Mouse (Mus musculus) sigmoid colon, adult 10 weeks (tissue): Measurements from ENCODE around the gene Fkbp2. TPM values are rescaled to one million over a fixed set of nuclear protein-coding genes. Genes with fewer than 3 reads are reported as not detected.

Experiments
- polyA plus RNA-seq: library from polyadenylated mRNA; stranded (reverse); fragments of 350-450 nt; fragmentation: Illumina TruSeq; extraction: RNeasy Lipid Tissue Mini Kit (QIAGEN cat#74804); gene quantifications from one replicate; pipeline ENCODE4 v1.2.3, GENCODE M21; 2014; ENCODE audit warnings: low read depth, low replicate concordance

Fkbp2 gene
- 7.6 TPM for polyA plus RNA-seq

GRCm38 (mm10) chr19:6980381-6981093 lies at the start of gene Fkbp2:
Gene Fkbp2, minus strand, starts transcription at chr19:6980501.

GRCm38 (mm10) chr19:7019191-7019590 lies 38.9 kb upstream of the Fkbp2 start, which contains the start of gene Fermt3:
Gene Fermt3, minus strand, starts transcription at chr19:7019469.

GRCm38 (mm10) chr19:6996006-6996405 lies 15.7 kb upstream of the Fkbp2 start, which contains the start of the genes Nudt22 and Trpt1:
Gene Nudt22, minus strand, starts transcription at chr19:6996117.
Gene Trpt1, plus strand, starts transcription at chr19:6996131.

GRCm38 (mm10) chr19:6992011-6992858 lies 11.9 kb upstream of the Fkbp2 start, which contains the start of gene Dnajc4:
Gene Dnajc4, minus strand, starts transcription at chr19:6992572.

DNA sequence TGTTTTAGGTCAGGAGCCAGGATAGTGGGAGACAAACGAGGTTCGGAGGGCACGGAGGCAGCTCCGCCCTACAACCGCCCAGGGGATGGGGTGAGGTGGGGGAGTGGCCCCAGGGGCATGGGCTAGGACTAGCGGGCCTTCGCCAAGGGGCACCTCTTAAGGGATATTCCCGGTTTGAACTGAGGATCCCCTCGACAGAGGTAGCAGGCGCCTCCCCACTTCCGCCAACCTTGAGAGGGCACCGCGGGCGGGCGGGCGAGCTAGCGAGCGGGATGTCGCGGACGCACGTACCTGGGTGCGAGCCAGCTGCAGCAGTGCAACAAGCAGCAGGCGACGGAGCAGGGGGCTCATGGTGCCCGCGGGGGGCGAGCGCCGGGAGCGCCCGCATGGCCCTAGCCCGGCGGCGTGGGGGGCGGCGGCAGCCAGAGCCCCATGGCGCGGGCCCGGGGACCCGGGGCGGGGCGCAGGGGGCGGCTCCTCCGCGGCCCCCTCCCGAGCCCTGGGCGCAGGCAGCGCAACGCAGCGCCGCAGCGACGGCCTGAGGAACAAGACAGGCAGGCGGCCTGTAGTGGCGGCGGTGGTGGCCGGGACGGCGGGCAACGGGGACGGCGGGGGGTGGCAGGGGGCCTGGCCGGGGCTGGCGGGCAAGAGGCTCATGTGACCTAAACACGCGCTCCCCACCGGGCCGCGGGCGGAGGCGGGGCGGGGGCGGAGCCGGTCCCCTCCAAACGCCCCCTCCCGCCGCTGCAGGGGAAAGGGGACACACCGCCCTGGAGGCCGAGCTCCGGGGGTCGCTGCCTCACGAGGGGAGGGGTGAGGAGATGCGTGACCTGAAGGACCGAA lies 7.0 kb upstream of the Fkbp2 start, which contains the start of gene Vegfb:
Gene Vegfb, minus strand, starts transcription at position 591 of the 843 bp plus-strand sequence.

DNA sequence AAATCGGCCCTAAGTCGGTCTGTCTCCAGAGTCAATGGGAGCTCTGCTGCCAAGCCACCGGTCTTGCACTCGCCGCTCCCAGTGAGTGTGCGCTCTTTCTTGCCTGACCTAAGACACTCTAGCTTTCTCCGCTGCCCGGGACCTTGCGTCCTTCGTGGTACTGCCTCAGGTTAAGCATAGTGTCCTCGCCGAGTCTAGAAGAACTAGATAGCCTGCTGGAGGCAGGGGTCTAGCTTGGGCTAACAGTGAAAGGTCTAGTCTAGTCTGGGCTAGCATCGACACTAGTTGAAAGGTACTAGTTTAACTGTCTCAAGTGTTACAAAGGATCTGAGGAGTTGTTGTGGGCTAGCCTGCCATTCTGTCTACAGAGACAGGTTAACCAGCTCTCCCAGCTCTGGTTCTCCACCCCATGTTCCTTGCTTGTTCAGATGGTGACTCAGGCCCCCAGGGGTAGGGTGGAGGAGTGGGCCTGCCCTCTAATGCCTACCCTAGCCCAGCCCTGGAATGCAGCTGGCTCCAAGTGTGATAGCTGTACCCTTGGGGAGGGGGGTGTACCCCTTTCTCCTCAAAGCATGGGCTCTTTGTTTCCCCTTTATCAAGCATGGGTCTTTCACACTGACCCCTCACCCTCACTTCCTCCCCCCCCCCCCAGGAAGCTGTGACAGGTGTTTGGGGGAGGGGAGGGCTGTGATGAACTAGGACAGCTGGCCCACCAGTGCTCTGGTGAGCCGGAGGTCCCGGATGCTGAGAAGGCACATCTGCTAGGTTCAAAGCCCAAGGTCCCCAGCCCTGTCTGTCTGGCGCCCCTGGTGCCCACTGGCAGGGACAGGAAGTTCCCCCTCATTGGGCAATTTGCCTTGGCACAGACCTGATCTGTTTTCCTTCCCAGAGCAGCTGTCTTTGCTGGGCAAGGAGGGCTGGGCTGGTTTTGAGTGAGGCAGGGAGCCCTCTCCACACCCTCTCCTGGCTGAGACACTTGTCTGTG lies 4.5 kb downstream of the Fkbp2 start, which contains the start of gene Plcb3:
Gene Plcb3, minus strand, starts transcription at position 934 of the 985 bp plus-strand sequence.

DNA sequence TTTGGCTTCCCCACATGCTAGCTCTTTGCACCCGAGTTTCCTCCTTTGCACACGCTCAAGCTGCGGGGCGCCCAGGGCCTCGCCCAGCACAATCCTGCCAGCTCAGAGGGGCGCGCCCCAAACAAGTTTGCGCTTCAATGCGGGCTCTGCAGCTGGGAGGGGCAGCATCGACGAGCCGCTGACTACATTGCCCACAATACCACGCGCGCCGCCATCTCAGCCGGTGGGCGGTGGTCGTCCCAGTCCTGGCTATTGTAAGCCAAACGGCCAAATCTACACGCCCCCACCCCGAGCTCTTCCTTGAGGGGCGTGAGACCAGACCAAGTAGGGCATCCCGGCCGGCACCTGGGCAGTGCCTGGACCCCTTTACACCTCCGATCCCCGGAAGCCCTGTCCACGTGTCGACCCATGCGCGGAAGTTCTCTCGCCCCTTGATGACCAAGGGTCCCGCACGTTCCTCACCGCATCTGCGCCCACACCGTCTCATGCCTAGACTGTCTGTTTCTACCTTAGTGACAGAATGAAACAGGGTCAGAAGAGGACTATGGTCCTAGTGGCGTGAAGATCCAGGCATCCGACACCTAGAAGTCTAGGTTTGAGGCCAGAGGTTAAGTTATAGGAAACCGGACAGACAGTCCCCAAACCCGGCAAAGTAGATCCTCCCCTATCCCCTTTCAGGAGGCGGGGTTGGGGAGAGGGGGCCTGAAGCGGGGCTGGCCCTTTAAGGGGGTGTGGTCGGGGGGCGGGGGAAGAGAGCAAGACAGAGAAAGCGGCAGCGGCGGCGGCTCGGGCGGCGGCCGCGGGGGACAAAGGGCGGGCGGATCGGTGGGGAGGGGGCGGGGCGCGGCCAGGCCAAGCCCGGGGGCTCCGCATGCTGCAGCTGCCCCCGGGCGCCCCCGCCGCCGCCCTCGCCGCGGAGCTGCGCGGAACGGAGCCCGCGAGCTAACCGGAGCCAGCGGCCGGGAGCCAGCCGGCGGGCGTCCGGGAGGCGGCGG lies 5.8 kb downstream of the Fkbp2 start, which contains the start of gene Ppp1r14b:
Gene Ppp1r14b, plus strand, starts transcription at position 758 of the 995 bp plus-strand sequence.

GRCm38 (mm10) chr19:6942249-6942691 lies 38.0 kb downstream of the Fkbp2 start, which contains the start of gene Gpr137:
Gene Gpr137, minus strand, starts transcription at chr19:6942480.

GRCm38 (mm10) chr19:6941372-6942248 lies 38.7 kb downstream of the Fkbp2 start, which contains the start of gene Bad:
Gene Bad, plus strand, starts transcription at chr19:6941861.

GRCm38 (mm10) chr19:6934195-6934977 lies 45.9 kb downstream of the Fkbp2 start, which contains the start of gene Kcnk4:
Gene Kcnk4, minus strand, starts transcription at chr19:6934515.

Other genes with a start within 250 kb of the Fkbp2 start
- gene Rps6ka4, start 139.9 kb downstream of the Fkbp2 start, polyA plus RNA-seq: not detected
- gene Ccdc88b, start 122.3 kb downstream of the Fkbp2 start, polyA plus RNA-seq: not detected
- 9.6 TPM for gene Trmt112, start 70.8 kb downstream of the Fkbp2 start, polyA plus RNA-seq
- 22.6 TPM for gene Prdx5, start 70.4 kb downstream of the Fkbp2 start, polyA plus RNA-seq
- 16.9 TPM for gene Esrra, start 58.7 kb downstream of the Fkbp2 start, polyA plus RNA-seq
- gene Catsperz, start 55.1 kb downstream of the Fkbp2 start, polyA plus RNA-seq: not detected
- gene Kcnk4, start 46.0 kb downstream of the Fkbp2 start, polyA plus RNA-seq: not detected
- 1.6 TPM for gene Bad, start 38.6 kb downstream of the Fkbp2 start, polyA plus RNA-seq
- gene Gpr137, start 38.0 kb downstream of the Fkbp2 start, polyA plus RNA-seq: 0.73 TPM
- gene Ppp1r14b, start 5.5 kb downstream of the Fkbp2 start, polyA plus RNA-seq: 4.9 TPM
- gene Plcb3, start 4.0 kb downstream of the Fkbp2 start, polyA plus RNA-seq: 16.1 TPM
- 6.6 TPM for gene Vegfb, start 7.2 kb upstream of the Fkbp2 start, polyA plus RNA-seq
- gene Dnajc4, start 12.1 kb upstream of the Fkbp2 start, polyA plus RNA-seq: not detected
- gene Nudt22, start 15.6 kb upstream of the Fkbp2 start, polyA plus RNA-seq: not detected
- 1.1 TPM for gene Trpt1, start 15.6 kb upstream of the Fkbp2 start, polyA plus RNA-seq
- 0.38 TPM for gene Fermt3, start 39.0 kb upstream of the Fkbp2 start, polyA plus RNA-seq
- 30.8 TPM for gene Stip1, start 59.5 kb upstream of the Fkbp2 start, polyA plus RNA-seq
- gene Macrod1, start 76.3 kb upstream of the Fkbp2 start, polyA plus RNA-seq: 2.6 TPM
- gene Flrt1, start 125.2 kb upstream of the Fkbp2 start, polyA plus RNA-seq: 0.25 TPM
- gene Otub1, start 225.8 kb upstream of the Fkbp2 start, polyA plus RNA-seq: 28.8 TPM
- gene Cox8a, start 237.1 kb upstream of the Fkbp2 start, polyA plus RNA-seq: 141 TPM